Mouse (Mus musculus): ENCODE data around the gene Suclg1.

GRCm38 (mm10) chr6:73286326-73286725, 38.1 kb downstream of the Suclg1 start:
- TF ChIP-seq POLR2A (IDR thresholded peaks at IDR 0.05; ENCODE audit: borderline replicate concordance, low read depth, low read length), result no peak
- TF ChIP-seq CTCF (IDR thresholded peaks at IDR 0.05; ENCODE audit: low read depth, low read length), result no peak
